ENCODE assay signal across 9 mouse cellular contexts in genomic region chr11:12025392-12025755, GRCm38 (mm10). TPM values are rescaled to one million over a fixed set of nuclear protein-coding genes. Genes with fewer than 3 reads are reported as not detected.
DNase-seq lines count a peak whose midpoint lies in the region; ATAC-seq and TF ChIP-seq lines count a peak whose summit lies in the region.
"Had no signal": no experiment of that assay in that cellular context is flagged by ENCODE, and none has a peak within 500 bp of the region (broad histone marks: within the 10 kb centered on the region; RNA-seq: fewer than 3 reads in every experiment).

No protein-coding gene starts in this region.

- peaks cover 45% of the 10 kb centered on the region for H3K36me3 ChIP-seq in heart, embryonic 15.5 days
- no peaks in the 10 kb centered on the region for H3K36me3 ChIP-seq in liver, postnatal 0 days (replicated peaks; ENCODE audit: insufficient read depth, low read length)
- H3K36me3 ChIP-seq: G1E had no signal

- peaks cover 17% of the 10 kb centered on the region for H3K4me1 ChIP-seq in heart, embryonic 15.5 days (replicated peaks)
- H3K4me1 ChIP-seq in liver, postnatal 0 days (ENCODE audit: insufficient read depth) = peaks cover 3% of the 10 kb centered on the region; the same call in 1 of the 2 replicates

- H3K4me2 ChIP-seq in heart, embryonic 15.5 days = peak overlapping the region; percentile 71; the same call in 1 of the 2 replicates
- H3K4me2 ChIP-seq in liver, postnatal 0 days (ENCODE audit: low read depth, low read length) = no peak overlapping the region; the same call in 1 of the 2 replicates

- H3K9ac ChIP-seq in heart, embryonic 15.5 days = no peak overlapping the region
- H3K9ac ChIP-seq in liver, postnatal 0 days (replicated peaks) = no peak overlapping the region

- 58% methylated on average over 32 of the region's 32 CpGs for WGBS in heart, embryonic 15.5 days
- WGBS in liver, postnatal 0 days (ENCODE audit: insufficient replicate concordance) = 60% methylated on average over 32 of the region's 32 CpGs

- no peak for DNase-seq in heart, adult 8-10 months (ENCODE audit: low spot score)
- no peak for DNase-seq in liver, postnatal 0 days
- no peak for DNase-seq in right cerebral cortex, postnatal 25 days
- DNase-seq in spleen, adult 12 weeks (ENCODE audit: low spot score) = no peak

- no peak for TF ChIP-seq EP300 in liver, postnatal 0 days (IDR thresholded peaks at IDR 0.05; ENCODE audit: low read depth)

- peaks cover 12% of the 10 kb centered on the region; the same call in 1 of the 2 replicates for H3K9me3 ChIP-seq in heart, embryonic 15.5 days (replicated peaks)
- H3K9me3 ChIP-seq in liver, postnatal 0 days (ENCODE audit: low read length) = peaks cover 4% of the 10 kb centered on the region; the same call in 1 of the 2 replicates

- no peak for TF ChIP-seq CTCF in liver, postnatal 0 days (IDR thresholded peaks at IDR 0.05; ENCODE audit: low read depth)

- peak; percentile 61 for ATAC-seq in heart, embryonic 15.5 days (replicated peaks; ENCODE audit: insufficient number of reproducible peaks, insufficient read depth, low FRiP score, low read depth)
- ATAC-seq in common myeloid progenitor, adult 5-6 weeks (replicated peaks; ENCODE audit: low read depth, poor library complexity, severe bottlenecking) = peak; percentile 52
- ATAC-seq in granulocyte monocyte progenitor cell, adult 5-6 weeks (replicated peaks; ENCODE audit: poor library complexity, severe bottlenecking) = peak; percentile 34
- ATAC-seq in liver, postnatal 0 days = peak; percentile 57
- no peak for ATAC-seq in erythroblast, adult 5-6 weeks (replicated peaks; ENCODE audit: low FRiP score, poor library complexity, severe bottlenecking)

- H3K4me3 ChIP-seq in heart, embryonic 15.5 days = 0 out of 2 replicates have a peak overlapping the region, but pooled peaks have one; percentile 38
- no peak overlapping the region for H3K4me3 ChIP-seq in liver, postnatal 0 days (ENCODE audit: low read depth, low read length)

- H3K27ac ChIP-seq in heart, embryonic 15.5 days = no peak overlapping the region
- H3K27ac ChIP-seq in liver, postnatal 0 days (ENCODE audit: low read depth) = no peak overlapping the region

- H3K27me3 ChIP-seq in heart, embryonic 15.5 days = peaks cover 84% of the 10 kb centered on the region
- H3K27me3 ChIP-seq in liver, postnatal 0 days (ENCODE audit: insufficient read depth, low read length) = peaks cover 37% of the 10 kb centered on the region

RNA-seq across cellular contexts. Expression of gene Grb10, which starts 13.1 kb away (rescaled TPM):
- polyA plus RNA-seq in heart, embryonic 15.5 days (2015; fragmentation: Nextera tagmentation; extraction: Ambion mirVana) = 503 and 529 TPM in 2 replicates
- total RNA-seq in heart, adult 8-10 months (2022) = 10 to 100 TPM; 47.8 to 83.5 (median 60.5) TPM
- total RNA-seq in common myeloid progenitor, adult 5-6 weeks (2017) = 16.7 and 20.0 TPM in 2 replicates
- 11.2 and 20.5 TPM in 2 replicates for total RNA-seq in granulocyte monocyte progenitor cell, adult 5-6 weeks (2014; fragmentation: Nextera tagmentation)
- total RNA-seq in granulocyte monocyte progenitor cell, adult 5-6 weeks (2017) = 7.2 and 8.4 TPM in 2 replicates
- polyA plus RNA-seq in liver, postnatal 0 days (2015; fragmentation: Nextera tagmentation; extraction: Ambion mirVana) = 113 and 121 TPM in 2 replicates
- total RNA-seq in erythroblast, adult 5-6 weeks (2015; ENCODE audit: low replicate concordance) = 1.0 and 2.1 TPM in 2 replicates
- total RNA-seq in erythroblast, adult 5-6 weeks (2017; ENCODE audit: low replicate concordance) = 1.8 and 4.3 TPM in 2 replicates
- polyA plus RNA-seq: G1E had no signal
